Mouse (Mus musculus) cortical plate, adult 2 months (tissue): ENCODE results near the gene Pip5k1b.

ENCODE experiments used
- CTCF ChIP-seq: fragments of 200-500 bp; IDR thresholded peaks from 2 replicates; pipeline ENCODE4 v1.5.1; 2011; ENCODE audit warnings: mild to moderate bottlenecking, control low read depth, low read length; ENCODE audit not compliant: insufficient read depth; ENCODE audit errors: extremely low read depth
- POLR2A ChIP-seq: fragments of 200-500 bp; IDR thresholded peaks from 2 replicates; pipeline ENCODE4 v1.6.1; 2011; ENCODE audit warnings: mild to moderate bottlenecking, low read length, control low read depth; ENCODE audit not compliant: insufficient read depth; ENCODE audit errors: extremely low read depth

GRCm38 (mm10) chr19:24301768-24302148, 253.9 kb downstream of the Pip5k1b start:
- TF ChIP-seq CTCF (no peak), POLR2A (no peak)
